Comparison of ENCODE assay signal across 1 mouse cellular context in genomic region chr4:155694482-155695401, GRCm38 (mm10).
TF ChIP-seq lines count a peak whose summit lies in the region.

No protein-coding gene starts in this region.

TF ChIP-seq in CH12.LX, 34 proteins besides CTCF, POLR2A, EP300 and RAD21 (continued from another document):
- TF ChIP-seq TBP (conservative IDR thresholded peaks at IDR 0.05; ENCODE audit: low read depth, low read length) (no peak), ZKSCAN1 (IDR thresholded peaks at IDR 0.05; ENCODE audit: borderline replicate concordance, low read depth, low read length) (no peak), USF1 (IDR thresholded peaks at IDR 0.05; ENCODE audit: low read depth, low read length) (no peak), CHD1 (IDR thresholded peaks at IDR 0.05; ENCODE audit: low read depth, low read length) (no peak), CHD2 (IDR thresholded peaks at IDR 0.05; ENCODE audit: low read length) (no peak), RCOR1 (conservative IDR thresholded peaks at IDR 0.05; ENCODE audit: low read depth, low read length) (no peak), KAT2A (IDR thresholded peaks at IDR 0.05; ENCODE audit: insufficient replicate concordance, low read length) (no peak), IRF4 (IDR thresholded peaks at IDR 0.05; ENCODE audit: low read depth, low read length) (no peak), ZNF384 (IDR thresholded peaks at IDR 0.05; ENCODE audit: low read depth, low read length) (no peak), POLR2AphosphoS2 (IDR thresholded peaks at IDR 0.05; ENCODE audit: low read depth, low read length) (no peak), GABPA (IDR thresholded peaks at IDR 0.05; ENCODE audit: insufficient replicate concordance, low read depth, low read length) (no peak), ETS1 (conservative IDR thresholded peaks at IDR 0.05; ENCODE audit: low read depth, low read length) (no peak), SMC3 (IDR thresholded peaks at IDR 0.05; ENCODE audit: low read depth, low read length) (no peak), E2F4 (IDR thresholded peaks at IDR 0.05; ENCODE audit: insufficient replicate concordance, low read depth, low read length) (no peak), MYC (IDR thresholded peaks at IDR 0.05; ENCODE audit: low read depth, low read length) (peak; percentile 72; the same call in 1 of the 2 replicates), MAX (IDR thresholded peaks at IDR 0.05; ENCODE audit: low read length) (peak; percentile 86), ZMIZ1 (IDR thresholded peaks at IDR 0.05; ENCODE audit: low read depth, low read length) (no peak), UBTF (IDR thresholded peaks at IDR 0.05; ENCODE audit: low read depth, low read length) (peak; percentile 69; the same call in 1 of the 2 replicates), NELFE (IDR thresholded peaks at IDR 0.05; ENCODE audit: low read depth, low read length) (no peak), JUN (IDR thresholded peaks at IDR 0.05; ENCODE audit: insufficient read depth, low read depth, low read length) (no peak), BHLHE40 (IDR thresholded peaks at IDR 0.05; ENCODE audit: low read depth, low read length) (peak; percentile 53), MEF2A (IDR thresholded peaks at IDR 0.05; ENCODE audit: borderline replicate concordance, low read depth, low read length) (no peak), ZC3H11A (IDR thresholded peaks at IDR 0.05; ENCODE audit: low read depth, low read length) (no peak), JUND (conservative IDR thresholded peaks at IDR 0.05; ENCODE audit: low read depth, low read length) (no peak), SIN3A (IDR thresholded peaks at IDR 0.05; ENCODE audit: low read length) (peak; percentile 45; the same call in 1 of the 2 replicates), NRF1 (IDR thresholded peaks at IDR 0.05; ENCODE audit: low read depth, low read length) (peak; percentile 81)
